ENCODE assay signal across 10 mouse cellular contexts in the genomic region with DNA sequence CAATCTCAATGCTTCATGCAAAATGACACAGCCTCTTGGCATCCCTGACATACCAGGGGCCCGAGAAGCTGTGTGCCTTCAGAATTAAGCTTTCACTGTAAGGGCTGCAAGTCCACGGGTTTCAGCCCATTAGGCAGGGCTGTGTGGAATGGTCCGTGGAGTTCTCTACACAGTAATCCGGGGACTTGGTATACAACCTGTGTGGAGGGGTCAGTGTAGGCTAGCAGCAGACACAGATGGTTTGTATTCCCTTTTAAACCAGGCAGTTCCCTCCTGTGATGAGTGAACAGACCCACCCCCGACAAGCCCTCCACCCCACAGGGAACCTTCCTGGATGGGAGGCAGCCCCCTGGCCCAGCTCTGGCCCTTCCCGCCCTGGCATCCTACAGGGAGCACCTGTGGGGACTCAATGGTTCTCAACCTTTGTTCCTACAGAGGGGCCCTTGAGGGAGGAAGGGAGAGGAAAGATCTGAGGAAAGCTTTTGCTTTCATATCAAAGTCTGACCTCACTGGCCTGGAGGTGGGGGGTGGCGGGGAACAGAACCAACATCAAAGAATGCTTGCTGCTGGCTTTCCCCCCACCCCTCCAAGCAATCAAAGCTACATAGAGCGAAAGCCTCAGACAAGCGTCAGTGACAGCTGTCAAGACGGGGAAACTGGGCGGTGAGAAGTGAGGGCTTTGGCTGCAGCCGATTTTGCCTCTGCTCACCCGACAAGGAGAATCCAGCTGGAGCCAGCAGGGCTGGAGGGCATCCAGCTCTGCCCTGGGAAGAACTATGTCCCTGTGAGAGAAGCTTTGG.
DNase-seq lines count a peak whose midpoint lies in the region; ATAC-seq lines count a peak whose summit lies in the region.
"Had no signal": no experiment of that assay in that cellular context is flagged by ENCODE, and none has a peak within 500 bp of the region (broad histone marks: within the 10 kb centered on the region; RNA-seq: fewer than 3 reads in every experiment).

No protein-coding gene starts in this region.

- H3K4me2 ChIP-seq in midbrain, embryonic 14.5 days (ENCODE audit: low read length): no peak overlapping the region
- H3K4me2 ChIP-seq: embryonic facial prominence, embryonic 15.5 days had no signal

- H3K36me3 ChIP-seq in heart, embryonic 10.5 days: peaks cover 15% of the 10 kb centered on the region; the same call in 1 of the 2 replicates
- no peaks in the 10 kb centered on the region for H3K36me3 ChIP-seq in midbrain, embryonic 14.5 days (ENCODE audit: control insufficient read depth, insufficient read depth, low read length)

- H3K27me3 ChIP-seq in heart, embryonic 10.5 days (ENCODE audit: insufficient read depth, poor library complexity, severe bottlenecking): no peaks in the 10 kb centered on the region
- H3K27me3 ChIP-seq in midbrain, embryonic 14.5 days (ENCODE audit: control insufficient read depth, insufficient read depth, low read length): no peaks in the 10 kb centered on the region
- H3K27me3 ChIP-seq: embryonic facial prominence, embryonic 15.5 days had no signal

- peak; percentile 35 for DNase-seq in left cerebral cortex, postnatal 4 days
- DNase-seq in left cerebral cortex, adult 18-20 months (ENCODE audit: low spot score in 2 of 2): no peak
- DNase-seq in heart, embryonic 10.5 days (ENCODE audit: low spot score): peak; percentile 90
- peak; percentile 64 for DNase-seq in kidney, adult 9 months
- DNase-seq in midbrain, embryonic 14.5 days: peak; percentile 58
- DNase-seq in MN1 (ENCODE audit: low spot score): no peak
- no peak for DNase-seq in ovary, postnatal 10 days (ENCODE audit: low spot score)
- DNase-seq in frontal cortex, postnatal 14 days (ENCODE audit: low spot score in 2 of 2): no peak

- no peaks in the 10 kb centered on the region for H3K9me3 ChIP-seq in heart, embryonic 10.5 days
- H3K9me3 ChIP-seq in midbrain, embryonic 14.5 days (ENCODE audit: control insufficient read depth, low read length): 0 out of 2 replicates have a peak, but pooled peaks cover 2% of the 10 kb centered on the region
- H3K9me3 ChIP-seq: embryonic facial prominence, embryonic 15.5 days had no signal

- H3K9ac ChIP-seq in midbrain, embryonic 14.5 days (replicated peaks; ENCODE audit: low read length): no peak overlapping the region
- H3K9ac ChIP-seq: embryonic facial prominence, embryonic 15.5 days had no signal

- H3K27ac ChIP-seq in heart, embryonic 10.5 days: peak overlapping the region; percentile 78
- no peak overlapping the region for H3K27ac ChIP-seq in midbrain, embryonic 14.5 days (replicated peaks; ENCODE audit: low read depth, low read length)
- H3K27ac ChIP-seq: embryonic facial prominence, embryonic 15.5 days had no signal

- intact Hi-C loops in left cerebral cortex, postnatal 4 days (cut with DNase I): no loop called here

- H3K4me3 ChIP-seq in heart, embryonic 10.5 days: peak overlapping the region; percentile 20; the same call in 1 of the 2 replicates
- H3K4me3 ChIP-seq in midbrain, embryonic 14.5 days (replicated peaks; ENCODE audit: low read depth, low read length): no peak overlapping the region
- H3K4me3 ChIP-seq: embryonic facial prominence, embryonic 15.5 days; megakaryocyte, embryonic 14.5 days had no signal

- H3K4me1 ChIP-seq in heart, embryonic 10.5 days: peaks cover 84% of the 10 kb centered on the region
- H3K4me1 ChIP-seq in midbrain, embryonic 14.5 days (ENCODE audit: control insufficient read depth, insufficient read depth, low read length): peaks cover 15% of the 10 kb centered on the region; the same call in 1 of the 2 replicates

- 10% methylated on average over 13 of the region's 13 CpGs for WGBS in heart, embryonic 10.5 days
- 10% methylated on average over 13 of the region's 13 CpGs for WGBS in midbrain, embryonic 14.5 days

- no peak for ATAC-seq in midbrain, embryonic 14.5 days (ENCODE audit: low FRiP score, low TSS enrichment)

Comparison
In these comparisons a context has a peak if more than half of its experiments do, and no peak if none do; other contexts are left out.
1. DNase-seq: peak in left cerebral cortex, postnatal 4 days (single experiment), heart, embryonic 10.5 days (single experiment), kidney, adult 9 months (single experiment) and midbrain, embryonic 14.5 days (single experiment); none in left cerebral cortex, adult 18-20 months (0 of 2), MN1 (single experiment), ovary, postnatal 10 days (single experiment) and frontal cortex, postnatal 14 days (0 of 2).